Mouse (Mus musculus) urinary bladder, postnatal 14 days (tissue): ENCODE measurements around the gene Rhof.

Source experiments
- DNase-seq: peaks from one replicate; pipeline ENCODE4 v3.0.0; 2021; ENCODE audit warnings: low spot score

The Rhof gene

DNA sequence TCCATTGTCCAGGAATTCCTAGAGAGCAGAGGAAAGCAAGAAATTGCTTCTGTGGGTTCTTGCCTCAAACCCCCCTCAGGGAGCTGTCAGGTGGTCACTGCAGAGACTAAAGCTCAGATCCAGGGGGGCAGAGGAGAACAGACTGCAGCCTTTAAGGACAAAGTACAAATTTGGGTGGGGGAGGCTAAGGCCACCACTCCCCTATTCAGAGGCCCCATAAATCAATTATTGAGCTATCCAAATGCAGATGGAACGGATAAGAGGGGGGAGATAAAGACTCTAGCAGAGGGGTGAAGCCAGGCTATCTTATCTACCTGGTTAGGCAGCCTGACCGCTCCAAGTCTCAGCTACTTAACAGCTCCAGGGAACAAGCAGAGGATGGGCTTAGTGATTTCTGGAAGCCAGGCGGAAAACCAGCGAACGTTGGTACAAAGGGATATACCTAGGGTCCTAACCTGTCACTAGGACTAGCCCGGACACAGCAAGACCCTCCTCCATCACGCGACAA is 2.4 kb upstream of the Rhof start:
- no peak for DNase-seq

DNA sequence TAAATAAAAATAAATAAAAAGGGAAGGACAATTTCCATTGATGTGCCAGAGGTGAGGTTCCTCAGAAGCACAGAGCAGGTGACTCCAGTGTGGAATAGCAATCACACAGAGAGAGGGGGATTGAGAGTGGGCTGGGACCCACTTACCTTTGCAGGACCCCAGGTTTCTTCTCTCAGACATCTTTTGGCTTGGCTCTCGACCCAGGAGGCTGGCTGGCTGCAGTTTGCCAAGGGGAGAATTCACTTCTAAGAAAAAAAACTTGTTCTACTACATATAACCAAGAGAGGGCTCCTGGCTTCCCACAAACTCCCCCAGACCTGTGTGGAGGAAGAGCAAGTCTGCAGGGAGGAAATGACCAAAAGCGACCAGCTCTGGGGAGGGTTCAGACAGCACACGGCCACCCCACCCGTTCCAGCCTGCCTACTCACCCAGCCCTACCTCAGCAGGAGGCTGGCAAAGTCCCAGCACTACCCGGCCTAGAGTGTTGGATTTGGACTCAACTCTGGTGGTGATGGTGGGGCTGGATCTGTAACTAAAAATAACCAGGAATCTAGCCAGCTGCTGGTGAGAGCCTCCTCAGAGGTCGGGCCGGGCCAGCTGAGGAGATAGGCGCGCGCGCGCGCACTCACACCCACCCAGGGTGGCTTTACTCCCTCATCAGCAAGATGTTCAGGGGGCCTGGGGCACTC is 1.8 kb upstream of the Rhof start:
- DNase-seq: peak; percentile 76

- no peak for DNase-seq
Measured at GRCm38 (mm10) chr5:123133784-123134143, 1.3 kb upstream of the Rhof start.

DNA sequence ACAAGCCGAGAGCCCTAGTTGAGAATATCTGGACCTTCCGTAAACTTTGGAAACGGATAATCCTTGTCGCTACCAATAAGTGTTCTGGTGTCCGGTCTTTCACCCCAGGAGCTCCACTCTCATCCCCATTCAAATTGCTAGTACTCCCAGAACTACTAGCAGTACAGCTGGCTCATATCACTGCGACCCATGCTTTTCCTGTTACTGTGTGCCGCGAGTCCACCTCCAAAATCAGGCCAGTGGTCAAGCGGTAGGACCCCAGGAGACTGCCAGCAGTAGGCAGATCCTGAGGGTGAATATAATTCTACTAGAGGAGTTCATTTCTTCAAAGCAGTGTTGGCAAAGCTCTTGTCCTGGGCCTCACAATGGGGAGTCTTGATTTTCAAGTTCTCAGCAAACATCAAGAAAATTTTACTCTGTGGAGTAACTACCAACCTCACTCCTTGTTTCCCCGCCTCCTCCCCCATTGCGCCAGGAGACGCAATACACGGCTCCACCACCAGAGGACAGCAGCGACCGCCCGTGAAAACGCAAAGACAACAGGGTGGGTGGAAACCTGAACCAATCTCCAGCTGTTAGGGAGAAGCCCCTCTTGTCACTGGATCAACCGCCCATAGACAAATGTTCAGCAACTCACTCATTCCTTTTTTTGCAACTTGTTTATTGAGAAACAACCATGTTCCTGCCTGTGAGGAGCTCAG is 741 bp upstream of the Rhof start:
- DNase-seq: peak; percentile 86

DNA sequence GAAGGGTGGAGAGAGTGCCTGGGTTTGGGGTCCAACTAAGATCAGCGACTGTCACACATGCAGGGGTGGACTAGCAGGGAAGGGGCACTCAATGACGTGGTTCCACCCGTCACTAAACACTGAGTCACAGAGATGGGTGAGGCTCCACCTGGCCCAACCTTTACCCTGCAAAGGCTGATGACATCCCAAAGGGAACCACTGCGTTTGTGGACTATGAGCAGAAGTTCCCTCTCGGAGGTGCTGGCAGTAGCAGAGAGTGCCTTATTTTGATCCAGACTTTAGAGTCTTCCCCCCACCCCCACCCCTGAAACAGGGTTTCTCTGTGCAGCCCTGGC is 1.7 kb downstream of the Rhof start:
- no peak for DNase-seq

DNA sequence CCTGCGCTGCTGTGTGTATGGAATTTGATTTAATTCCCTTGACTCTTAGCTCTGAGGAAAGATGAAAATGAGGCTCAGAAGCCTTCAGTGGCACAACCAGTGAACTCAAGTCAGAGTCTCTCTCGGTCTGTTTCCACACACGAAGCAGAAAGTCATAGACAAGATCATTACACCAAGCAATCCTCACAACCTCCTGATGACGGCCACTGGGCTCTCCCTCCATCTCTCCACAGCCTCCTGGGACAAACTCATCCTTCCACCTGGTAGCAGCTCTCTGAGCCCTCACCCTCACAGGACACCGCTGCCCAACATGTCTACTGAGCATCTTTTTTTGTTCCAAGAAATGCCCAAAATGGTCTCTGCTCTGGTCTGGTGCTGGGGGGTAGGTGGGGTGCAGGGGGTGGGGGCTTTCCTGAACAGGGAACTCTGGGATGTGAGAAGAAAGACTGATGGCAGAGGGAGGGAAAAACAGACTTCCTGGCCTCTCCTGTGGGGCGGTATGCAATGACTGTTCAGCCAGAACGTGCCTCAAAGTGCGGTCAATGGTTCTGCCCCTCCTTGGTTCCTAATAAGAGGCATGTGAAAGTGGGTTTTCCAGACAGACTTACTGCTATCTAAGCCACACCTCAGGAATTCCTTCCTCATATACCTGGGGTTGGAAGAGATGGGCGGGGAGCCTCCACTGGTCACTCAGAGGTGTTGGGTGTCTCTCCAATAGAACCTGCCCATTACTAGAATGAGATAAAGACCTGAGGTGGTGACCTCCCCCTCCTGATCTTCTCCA is 2.3 kb downstream of the Rhof start:
- no peak for DNase-seq

DNA sequence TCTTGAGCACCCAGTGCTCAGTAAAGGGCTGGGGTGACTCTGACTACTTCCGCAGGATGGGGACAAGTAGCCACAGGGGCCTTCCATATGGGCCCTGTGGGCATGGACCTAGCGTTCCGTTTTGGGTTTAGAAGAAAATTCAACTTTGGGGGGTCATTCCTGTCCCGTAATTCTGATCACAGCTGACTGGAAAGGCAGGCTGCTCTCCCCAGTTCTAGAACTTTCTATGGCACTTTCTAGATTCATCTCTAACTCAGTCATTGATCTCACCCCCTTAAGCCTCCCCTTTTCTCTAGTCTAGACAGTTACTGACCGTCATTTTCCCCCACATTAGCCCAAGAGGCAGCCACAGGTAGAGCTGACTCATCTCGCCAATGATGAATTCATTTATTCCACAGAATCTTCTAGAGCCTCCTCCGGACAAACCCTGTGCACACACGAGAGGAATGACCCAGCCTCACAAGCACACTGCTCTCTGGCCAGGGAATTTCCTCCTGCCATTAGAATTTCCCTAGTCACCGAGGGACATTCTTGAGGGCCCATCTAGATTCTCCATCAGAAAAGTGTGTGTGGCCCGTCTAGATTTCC is 3.2 kb downstream of the Rhof start:
- DNase-seq: no peak

GRCm38 (mm10) chr5:123128426-123129169 is 3.9 kb downstream of the Rhof start:
- DNase-seq: no peak

DNA sequence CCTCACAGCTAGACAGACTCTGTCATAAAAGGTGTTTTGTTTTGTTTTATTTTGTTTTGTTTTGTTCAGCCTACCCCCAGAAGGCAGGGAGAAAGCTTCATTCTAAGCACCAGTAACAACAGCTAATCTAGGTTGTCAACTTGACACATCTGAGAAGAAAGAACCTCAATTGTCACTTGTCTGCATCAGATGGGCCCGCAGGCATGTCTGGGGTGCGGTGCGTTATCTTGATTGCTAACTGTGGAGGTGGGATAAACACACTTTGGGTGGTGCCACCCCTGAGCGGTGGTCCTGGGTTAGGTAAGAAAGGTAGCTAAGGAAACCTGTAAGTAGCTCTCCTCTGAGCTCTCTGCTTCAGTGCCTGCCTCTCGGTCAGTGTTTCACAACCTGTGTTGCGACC is 5.5 kb downstream of the Rhof start:
- DNase-seq: no peak

DNA sequence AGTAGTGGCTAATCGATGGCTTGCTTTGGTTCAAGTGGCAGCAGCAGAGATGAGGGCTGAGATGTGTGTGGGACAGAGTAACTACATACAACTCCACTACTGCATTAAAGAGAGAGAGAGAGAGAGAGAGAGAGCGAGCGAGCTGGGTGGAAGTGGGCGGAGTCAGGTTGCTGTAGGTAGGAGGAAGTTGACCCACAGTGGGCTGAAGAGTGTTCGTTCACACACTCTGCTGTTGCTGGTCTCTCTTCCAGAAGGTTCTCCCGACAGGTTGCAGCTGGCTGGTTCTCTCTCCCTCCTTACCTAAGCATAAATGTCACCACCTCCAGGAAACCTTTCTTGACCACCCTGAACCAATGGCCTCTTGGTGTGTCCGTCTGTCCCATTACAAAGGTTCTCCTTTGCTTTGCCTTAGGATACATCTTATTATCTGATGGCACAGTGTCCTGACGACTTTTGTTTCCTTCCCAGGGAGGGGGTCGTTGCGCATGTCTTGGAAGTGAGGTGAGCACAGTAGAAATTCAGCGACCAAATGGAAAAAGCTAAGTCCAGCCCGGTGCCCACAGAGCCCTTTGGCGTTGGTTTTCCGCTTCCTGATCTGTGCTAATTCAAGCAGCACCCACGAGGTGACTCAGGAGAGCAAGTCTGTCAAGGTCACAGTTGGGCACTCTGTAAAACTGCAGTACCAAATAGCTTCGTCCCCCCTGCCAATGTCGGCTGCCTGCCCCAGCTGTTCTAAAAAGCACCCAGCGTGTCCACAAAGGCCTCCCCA is 6.7 kb downstream of the Rhof start:
- DNase-seq: no peak

DNA sequence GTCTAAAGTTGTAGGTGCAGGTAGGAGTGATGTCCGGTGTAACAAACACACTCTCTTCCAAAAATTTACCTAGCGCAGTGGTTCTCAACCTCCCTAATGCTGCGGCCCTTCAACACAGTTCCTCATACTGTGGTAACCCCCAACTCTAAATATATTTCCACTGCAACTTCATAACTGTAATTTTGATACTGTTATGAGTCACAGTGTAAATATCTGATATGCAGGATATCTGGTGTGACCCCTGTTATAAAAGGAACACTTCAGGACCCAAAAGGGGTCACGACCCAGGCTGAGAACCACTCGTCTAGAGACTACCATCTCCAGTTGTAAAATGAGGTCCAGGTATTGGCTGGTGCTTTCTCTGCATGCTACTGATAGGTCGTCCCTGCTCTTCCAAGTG is 7.4 kb downstream of the Rhof start:
- no peak for DNase-seq

GRCm38 (mm10) chr5:123122181-123122580 is 10.3 kb downstream of the Rhof start:
- no peak for DNase-seq

- DNase-seq: no peak
Measured at GRCm38 (mm10) chr5:123120624-123121215, 11.8 kb downstream of the Rhof start.

GRCm38 (mm10) chr5:123118826-123119225 is 13.7 kb downstream of the Rhof start:
- DNase-seq: no peak

DNA sequence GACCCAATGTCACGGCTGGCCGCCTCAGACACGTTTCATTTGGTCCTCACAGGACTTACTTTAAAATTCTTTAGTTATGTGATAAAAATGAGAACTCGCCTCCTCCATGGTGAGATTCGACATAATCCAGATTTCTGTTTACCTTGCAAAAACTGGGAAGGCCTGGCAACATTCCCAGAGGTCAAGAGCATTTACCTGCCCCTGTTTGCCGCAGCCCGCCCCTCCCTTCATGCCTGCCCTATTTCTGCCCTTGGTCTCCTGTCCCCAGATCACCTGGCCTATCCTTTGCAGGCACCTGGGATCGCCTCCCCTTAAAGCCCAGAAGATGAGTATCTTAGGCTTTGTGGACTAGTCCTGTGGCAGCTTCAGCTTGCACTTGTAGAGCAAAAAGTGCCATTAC is 14.7 kb downstream of the Rhof start:
- DNase-seq: no peak

DNA sequence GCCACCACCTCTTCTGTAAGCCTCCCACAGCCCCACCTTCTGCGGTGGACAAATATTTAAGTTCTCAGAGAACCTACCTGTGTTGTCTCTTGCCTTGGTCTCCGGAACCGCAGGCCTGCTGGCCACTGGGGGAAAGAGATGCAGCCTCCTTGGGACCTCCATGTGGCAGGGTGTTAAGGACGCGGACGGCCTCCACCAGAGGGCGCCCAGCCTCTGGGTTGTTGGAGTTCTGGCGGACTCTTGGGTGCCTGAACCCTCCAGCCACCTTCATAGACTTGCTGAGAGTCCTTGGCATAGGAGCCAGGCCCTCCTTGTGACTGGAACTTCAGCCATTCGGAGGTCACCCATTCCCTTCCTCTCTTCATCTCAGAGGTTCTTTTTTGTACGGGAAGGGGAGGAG is 15.2 kb downstream of the Rhof start:
- peak; percentile 81 for DNase-seq

DNA sequence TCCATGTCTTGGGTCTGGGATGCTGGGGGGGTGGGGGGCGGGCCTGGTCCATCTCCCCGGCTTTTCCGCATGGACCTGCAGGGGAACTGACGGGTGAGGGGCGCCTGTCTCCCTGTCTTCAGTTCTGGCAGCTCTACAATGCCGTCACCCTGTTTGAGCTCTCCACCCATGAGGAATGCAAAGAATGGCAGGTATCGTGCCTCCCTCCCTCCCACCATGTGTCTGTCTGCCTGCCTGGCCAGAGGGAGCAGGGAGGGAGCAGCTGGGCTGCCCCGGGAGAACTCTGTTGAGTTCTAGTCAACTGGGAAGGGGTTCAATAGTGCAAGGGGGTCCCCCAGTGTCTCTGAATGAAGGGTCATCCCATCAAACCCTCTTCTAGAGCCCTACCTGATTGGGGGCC is 16.4 kb downstream of the Rhof start:
- no peak for DNase-seq

- DNase-seq: no peak
Measured at GRCm38 (mm10) chr5:123114924-123115323, 17.6 kb downstream of the Rhof start.

DNA sequence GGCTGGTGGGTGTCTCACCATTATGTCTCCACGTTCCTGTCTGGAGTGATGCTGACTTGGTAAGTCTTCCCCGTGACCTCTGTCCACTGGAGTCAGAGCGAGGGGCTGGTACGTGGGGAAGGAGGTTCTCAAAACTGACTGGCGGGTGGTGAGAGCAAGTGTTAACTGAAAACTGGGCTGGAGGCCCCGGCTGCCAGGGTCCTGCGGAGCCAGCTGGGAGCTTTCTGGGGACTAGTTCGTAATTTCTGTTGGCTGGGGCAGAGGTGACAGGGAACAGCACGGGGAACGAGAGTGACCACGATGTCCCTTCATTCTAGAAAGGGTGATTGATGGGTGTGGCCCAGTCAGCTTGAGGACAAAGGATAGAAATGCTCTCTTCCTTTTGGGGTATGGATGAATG is 18.4 kb downstream of the Rhof start:
- DNase-seq: no peak

- no peak for DNase-seq
Measured at GRCm38 (mm10) chr5:123110296-123110721, 22.2 kb downstream of the Rhof start.
